Mouse (Mus musculus) thymus, adult 2 months (tissue): Measurements from ENCODE around the gene Col9a2. TPM values are rescaled to one million over a fixed set of nuclear protein-coding genes. Genes with fewer than 3 reads are reported as not detected.

Experiments used
- DNase-seq: peaks from one replicate; pipeline ENCODE4 v3.0.0; 2021
- H3K27ac ChIP-seq: fragments of 200-500 bp; 2 replicates; pipeline ENCODE4 v1.5.1; 2012; ENCODE audit warnings: low read length, control low read depth; ENCODE audit not compliant: control insufficient read depth, insufficient read depth
- H3K27me3 ChIP-seq: fragments of 200-500 bp; 2 replicates; pipeline ENCODE4 v1.6.1; 2012; ENCODE audit warnings: mild to moderate bottlenecking, low read length, moderate library complexity, mixed read lengths; ENCODE audit not compliant: control insufficient read depth, insufficient read depth
- H3K36me3 ChIP-seq: fragments of 200-500 bp; 2 replicates; pipeline ENCODE4 v1.6.1; 2012; ENCODE audit warnings: mild to moderate bottlenecking, low read length, moderate library complexity; ENCODE audit not compliant: control insufficient read depth, insufficient read depth
- H3K4me1 ChIP-seq: fragments of 200-500 bp; replicated peaks from 2 replicates; pipeline ENCODE4 v1.6.1; 2012; ENCODE audit warnings: low read length; ENCODE audit not compliant: control insufficient read depth, insufficient read depth
- H3K4me3 ChIP-seq: fragments of 200-500 bp; 2 replicates; pipeline ENCODE4 v1.5.1; 2012; ENCODE audit warnings: mild to moderate bottlenecking, low read length, control low read depth, moderate library complexity; ENCODE audit not compliant: control insufficient read depth, insufficient read depth
- CTCF ChIP-seq: fragments of 200-500 bp; IDR thresholded peaks from 2 replicates; pipeline ENCODE4 v1.5.1; 2012; ENCODE audit warnings: mild to moderate bottlenecking, control low read depth, low read length, moderate library complexity, borderline replicate concordance; ENCODE audit not compliant: control insufficient read depth, poor library complexity, insufficient read depth; ENCODE audit errors: extremely low read depth
- POLR2A ChIP-seq: fragments of 200-500 bp; IDR thresholded peaks from 2 replicates; pipeline ENCODE4 v1.6.1; 2012; ENCODE audit warnings: mild to moderate bottlenecking, low read length, control low read depth, moderate library complexity; ENCODE audit not compliant: control insufficient read depth, poor library complexity, insufficient read depth; ENCODE audit errors: extremely low read depth
- WGBS: fragments of 180-500 bp; shearing (Covaris S2); methylation state at CpG from one replicate; pipeline ENCODE4 v1.1.7; 2018; 5-methylcytosine and 5-hydroxymethylcytosine counted together
- polyA plus RNA-seq: library from polyadenylated mRNA; depleted of rRNA; stranded (reverse); fragments of >200 nt; gene quantifications from 2 replicates; pipeline ENCODE4 v1.2.3, GENCODE M21; 2012

Col9a2 gene
- polyA plus RNA-seq, 1 experiment = 0.20 TPM

GRCm38 (mm10) chr4:121020040-121020790, 19.0 kb upstream of the Col9a2 start:
- Histone ChIP-seq H3K4me3 (no peak overlapping the region), H3K36me3 (no peaks in the 10 kb centered on the region), H3K27me3 (no peaks in the 10 kb centered on the region), H3K4me1 (peaks cover 10% of the 10 kb centered on the region), H3K27ac (no peak overlapping the region)
- WGBS = 87% methylated on average over 10 of the region's 10 CpGs
- DNase-seq = no peak
- TF ChIP-seq CTCF (no peak), POLR2A (no peak)

DNA sequence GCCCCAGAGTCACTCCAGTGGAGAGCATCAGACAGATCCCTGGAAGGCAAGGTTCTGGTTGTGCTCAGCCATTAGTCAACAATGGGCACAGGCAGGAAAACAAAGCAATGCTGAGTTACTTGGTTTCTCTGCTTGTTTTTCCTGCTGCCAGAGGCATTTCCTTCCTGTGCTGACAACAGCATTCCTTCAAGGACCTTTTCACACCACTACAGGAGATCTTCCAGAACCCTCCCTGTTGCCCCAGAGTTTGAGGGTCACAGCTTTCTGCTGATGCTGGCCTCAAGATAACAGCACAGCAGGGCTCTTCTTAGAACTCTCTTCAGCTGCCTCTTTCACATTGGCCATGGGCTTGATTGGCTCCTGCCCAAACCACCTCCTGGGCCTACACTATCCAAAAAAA, 17.3 kb upstream of the Col9a2 start:
- H3K27me3 ChIP-seq = no peaks in the 10 kb centered on the region
- no peak for DNase-seq
- 0 out of 2 replicates have a peak, but pooled peaks cover 7% of the 10 kb centered on the region for H3K4me1 ChIP-seq
- H3K27ac ChIP-seq = no peak overlapping the region
- H3K36me3 ChIP-seq = no peaks in the 10 kb centered on the region
- TF ChIP-seq POLR2A (no peak), CTCF (no peak)
- H3K4me3 ChIP-seq = no peak overlapping the region

DNA sequence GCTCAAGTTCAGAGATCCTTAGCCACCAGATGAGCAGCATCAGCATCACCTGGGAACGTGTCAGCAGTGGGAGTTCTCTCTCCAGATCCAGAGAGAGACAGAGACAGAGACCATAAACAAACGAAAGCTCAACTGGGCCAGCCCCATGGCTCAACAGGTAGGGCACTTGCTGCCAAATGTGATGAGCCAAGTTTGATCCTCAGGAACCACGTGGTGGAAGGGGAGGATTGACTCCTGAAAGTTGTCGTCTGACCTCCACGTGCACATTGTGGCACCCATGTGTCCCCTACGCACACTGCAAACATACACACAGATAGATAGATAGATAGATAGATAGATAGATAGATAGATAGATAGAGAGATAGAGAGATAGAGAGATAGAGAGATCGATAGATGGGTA, 15.7 kb upstream of the Col9a2 start:
- Histone ChIP-seq H3K4me1 (0 out of 2 replicates have a peak, but pooled peaks cover 7% of the 10 kb centered on the region), H3K27ac (no peak overlapping the region), H3K27me3 (no peaks in the 10 kb centered on the region), H3K4me3 (no peak overlapping the region), H3K36me3 (no peaks in the 10 kb centered on the region)
- no peak for DNase-seq
- 82% methylated on average over 7 of the region's 7 CpGs for WGBS
- no peak for TF ChIP-seq CTCF

GRCm38 (mm10) chr4:121023941-121024340, 15.2 kb upstream of the Col9a2 start:
- no peaks in the 10 kb centered on the region for H3K36me3 ChIP-seq
- DNase-seq = no peak
- no peak for TF ChIP-seq POLR2A
- no peak for TF ChIP-seq CTCF
- H3K4me1 ChIP-seq = 0 out of 2 replicates have a peak, but pooled peaks cover 7% of the 10 kb centered on the region
- H3K27me3 ChIP-seq = no peaks in the 10 kb centered on the region
- no peak overlapping the region for H3K27ac ChIP-seq
- 30% methylated on average over 2 of the region's 2 CpGs for WGBS
- H3K4me3 ChIP-seq = no peak overlapping the region

DNA sequence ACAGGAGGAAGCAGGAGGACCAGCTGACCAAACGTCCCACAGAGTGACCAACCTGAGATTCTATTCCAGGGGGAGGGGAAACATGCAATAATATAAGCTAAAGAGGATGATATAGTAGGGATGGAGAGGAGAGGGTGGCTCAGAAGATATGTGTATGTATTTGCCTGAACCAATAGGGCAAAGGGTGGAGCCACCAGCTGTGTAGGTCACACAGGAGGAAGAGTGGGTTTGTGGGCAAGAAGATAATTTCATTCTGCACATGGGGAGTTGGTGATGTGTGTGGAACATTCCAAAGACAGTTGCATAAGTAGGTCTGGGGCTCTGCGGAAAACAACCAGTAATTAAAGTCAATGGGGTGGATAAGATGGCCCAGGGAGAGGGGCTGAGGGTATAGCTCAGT, 13.5 kb upstream of the Col9a2 start:
- TF ChIP-seq POLR2A = no peak
- no peak for TF ChIP-seq CTCF
- DNase-seq = no peak
- WGBS = 62% methylated on average over 2 of the region's 2 CpGs
- Histone ChIP-seq H3K4me1 (0 out of 2 replicates have a peak, but pooled peaks cover 7% of the 10 kb centered on the region), H3K4me3 (no peak overlapping the region), H3K27me3 (no peaks in the 10 kb centered on the region), H3K27ac (no peak overlapping the region), H3K36me3 (no peaks in the 10 kb centered on the region)

DNA sequence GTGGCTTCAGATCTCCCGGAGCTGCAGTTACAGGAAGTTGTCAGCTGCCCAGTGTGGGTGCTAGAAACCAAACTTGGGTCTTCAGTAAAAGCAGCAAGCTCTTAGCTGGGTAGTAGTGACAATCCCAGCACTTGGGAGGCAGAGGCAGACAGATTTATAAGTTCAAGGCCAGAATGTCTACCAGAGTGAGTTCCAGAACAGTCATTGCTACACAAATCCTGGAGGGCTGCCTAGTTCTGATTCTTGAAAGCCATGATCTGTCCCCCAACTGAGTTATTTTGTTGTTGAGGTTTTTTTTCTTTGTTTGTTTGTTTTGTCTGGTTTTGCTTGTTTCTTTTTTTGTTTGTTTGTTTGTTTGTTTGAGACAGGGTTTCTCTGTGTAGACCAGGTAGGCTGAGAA, 11.0 kb upstream of the Col9a2 start:
- TF ChIP-seq CTCF (no peak), POLR2A (no peak)
- Histone ChIP-seq H3K4me3 (no peak overlapping the region), H3K27me3 (no peaks in the 10 kb centered on the region), H3K36me3 (no peaks in the 10 kb centered on the region), H3K27ac (no peak overlapping the region), H3K4me1 (0 out of 2 replicates have a peak, but pooled peaks cover 7% of the 10 kb centered on the region)
- 23% methylated on average over 1 of the region's 1 CpGs for WGBS
- no peak for DNase-seq
